Mouse (Mus musculus) urinary bladder, postnatal 36 days (tissue): Measurements from ENCODE around the gene Engase.

Experiments used
- DNase-seq, 2 experiments: peaks; one replicate each; pipeline ENCODE4 v3.0.0; 2022; ENCODE audit warnings: low spot score in 2 of 2, mixed read lengths in 1 of 2

The Engase gene

GRCm38 (mm10) chr11:118486881-118487772 lies 10.5 kb downstream of the Engase start:
- DNase-seq, result no peak

- no peak for DNase-seq
Measured at GRCm38 (mm10) chr11:118488191-118488906, 11.7 kb downstream of the Engase start.

- DNase-seq, result no peak
Measured at GRCm38 (mm10) chr11:118488907-118489270, 12.3 kb downstream of the Engase start.

- DNase-seq, result peak; percentile 75 to 82
Measured at GRCm38 (mm10) chr11:118490566-118491218, 14.1 kb downstream of the Engase start.

GRCm38 (mm10) chr11:118491230-118491629 lies 14.6 kb downstream of the Engase start:
- DNase-seq, result no peak

DNA sequence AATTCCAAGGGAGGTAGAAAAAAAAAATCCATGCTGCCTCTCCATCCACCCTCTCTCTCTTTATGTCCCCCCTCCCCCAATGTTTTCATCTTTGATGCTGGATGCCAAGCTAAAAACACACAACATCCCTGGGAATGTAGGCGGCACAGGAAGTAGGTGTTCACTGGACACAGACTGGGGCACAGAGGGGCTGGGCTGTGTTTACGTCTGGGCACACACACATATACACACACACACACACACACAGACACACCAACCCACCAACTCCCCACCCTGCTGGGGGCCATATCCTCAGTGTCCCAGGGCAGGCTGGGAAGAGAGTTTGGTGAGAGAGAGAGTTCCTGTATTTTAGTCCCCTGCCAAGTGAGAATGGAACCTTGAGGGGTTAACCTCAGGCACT lies 16.8 kb downstream of the Engase start:
- no peak for DNase-seq

DNA sequence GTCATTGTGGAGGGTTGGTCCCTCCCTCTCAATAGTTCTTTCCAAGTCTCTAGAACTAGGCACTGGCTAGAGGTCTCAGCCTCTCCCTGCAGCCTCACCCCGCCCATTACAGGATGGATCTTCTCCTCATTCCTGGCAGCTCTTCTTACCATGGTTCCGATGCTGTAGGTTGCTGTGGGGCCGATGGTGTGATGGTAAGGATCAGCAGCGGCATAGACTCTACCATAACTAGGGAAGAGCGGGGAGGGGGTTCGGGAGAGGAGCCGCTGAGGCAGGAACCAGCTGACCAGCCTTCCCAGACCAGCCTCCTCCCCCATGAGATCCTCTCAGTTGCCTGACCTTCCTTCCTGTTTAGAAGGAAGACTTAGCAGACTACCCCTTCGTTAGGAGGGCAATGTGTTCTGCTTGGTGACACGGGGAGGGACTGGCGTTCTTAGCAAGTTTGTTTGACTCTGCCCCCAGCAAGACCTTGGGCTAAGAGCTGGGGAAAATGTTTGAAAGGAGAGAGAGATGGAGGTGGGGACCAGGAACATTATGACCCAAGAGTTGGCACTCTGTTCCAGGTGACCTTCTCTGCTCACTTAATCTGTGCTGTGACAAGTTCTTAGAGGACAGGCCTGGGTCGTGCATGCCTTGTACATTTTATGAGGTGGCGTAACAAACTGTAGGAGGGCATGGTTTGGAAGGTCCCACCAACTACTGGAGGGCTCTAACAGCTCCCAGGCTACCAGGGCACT lies 17.5 kb downstream of the Engase start:
- no peak for DNase-seq

- no peak for DNase-seq
Measured at GRCm38 (mm10) chr11:118495065-118495464, 18.4 kb downstream of the Engase start.

GRCm38 (mm10) chr11:118496066-118496689 lies 19.5 kb downstream of the Engase start:
- no peak for DNase-seq

- no peak for DNase-seq
Measured at GRCm38 (mm10) chr11:118502990-118503389, 26.4 kb downstream of the Engase start.

DNA sequence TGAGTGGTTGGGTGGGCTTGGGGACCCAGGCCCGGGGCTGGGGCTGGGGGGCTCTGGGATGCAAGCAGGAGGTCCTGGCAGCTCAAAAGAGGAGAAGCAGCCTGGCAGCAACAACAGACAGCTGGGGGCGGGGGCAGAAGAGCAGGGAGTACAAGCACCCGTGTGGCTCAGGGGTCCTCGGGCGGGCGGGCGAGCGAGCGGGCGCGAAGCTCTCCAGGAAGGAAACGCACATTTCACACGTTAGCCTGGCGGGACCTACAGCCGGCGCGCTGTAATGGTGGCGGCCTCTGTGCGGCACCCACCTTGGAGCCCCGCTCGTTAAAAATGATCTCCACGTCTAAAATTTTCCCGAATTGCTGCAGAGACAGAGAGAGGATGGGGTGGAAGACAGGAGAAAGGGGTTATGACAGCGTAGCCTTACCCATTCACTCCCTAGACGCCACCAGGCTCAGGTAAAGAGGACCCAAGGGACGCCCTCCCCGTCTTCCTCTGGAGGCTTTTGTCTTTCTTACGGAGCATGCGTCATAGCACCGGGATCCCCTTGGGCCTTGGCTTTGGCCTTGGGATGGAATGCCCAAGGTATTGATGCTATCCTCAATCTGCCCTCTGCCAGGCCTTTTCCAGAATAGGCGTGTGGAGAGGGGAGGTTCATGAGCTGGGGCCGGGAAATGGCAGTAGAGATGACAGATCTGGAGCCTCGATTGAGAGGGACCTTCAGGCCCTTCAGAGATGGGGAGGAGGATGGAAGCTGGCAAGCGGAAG lies 27.0 kb downstream of the Engase start:
- DNase-seq, result no peak

- no peak for DNase-seq
Measured at GRCm38 (mm10) chr11:118504180-118504454, 27.5 kb downstream of the Engase start.

DNA sequence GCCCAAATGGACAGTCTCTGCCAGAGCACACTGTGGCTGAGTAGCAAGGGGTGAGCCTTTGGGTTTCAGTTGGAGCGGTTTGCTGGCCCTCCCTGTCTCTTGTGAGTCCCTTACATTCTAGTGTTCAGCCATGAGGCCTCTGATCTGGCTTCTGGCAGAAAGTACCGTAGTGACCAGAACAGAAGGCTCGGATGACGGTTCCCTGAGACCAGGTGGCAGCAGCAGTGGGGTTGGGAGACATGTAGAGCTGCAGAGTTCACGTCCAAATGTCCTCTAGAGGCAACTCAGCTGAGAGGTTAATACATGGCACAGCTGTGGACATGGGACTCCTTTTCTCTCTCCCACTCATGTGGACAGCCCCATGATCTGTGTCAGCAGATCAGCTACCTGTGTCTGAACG lies 30.5 kb downstream of the Engase start:
- no peak for DNase-seq

GRCm38 (mm10) chr11:118507904-118508303 lies 31.3 kb downstream of the Engase start:
- DNase-seq, result peak; percentile 51 to 69

- no peak for DNase-seq
Measured at GRCm38 (mm10) chr11:118508341-118508740, 31.7 kb downstream of the Engase start.

DNA sequence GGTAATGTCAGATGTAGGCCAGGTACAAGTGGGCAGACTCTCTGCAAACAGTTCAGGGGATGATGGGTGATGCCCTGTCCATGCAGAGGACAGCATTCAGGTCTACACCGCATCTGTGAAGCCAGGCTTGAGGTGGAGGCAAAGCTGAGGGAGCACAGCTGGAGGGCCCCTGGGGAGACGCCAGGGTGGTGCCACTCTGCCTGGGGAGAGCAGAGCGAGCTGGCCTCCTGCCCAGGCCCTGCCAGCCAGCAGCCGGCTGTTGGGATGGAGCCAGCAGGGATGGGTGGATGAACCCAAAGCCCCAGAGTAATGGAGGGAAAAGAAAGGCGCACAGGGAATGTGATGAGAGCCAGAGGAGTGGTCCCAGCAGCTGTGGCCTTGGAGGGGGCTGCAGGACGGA lies 35.2 kb downstream of the Engase start:
- peak in 1 of 2 experiments; percentile 41 for DNase-seq

DNA sequence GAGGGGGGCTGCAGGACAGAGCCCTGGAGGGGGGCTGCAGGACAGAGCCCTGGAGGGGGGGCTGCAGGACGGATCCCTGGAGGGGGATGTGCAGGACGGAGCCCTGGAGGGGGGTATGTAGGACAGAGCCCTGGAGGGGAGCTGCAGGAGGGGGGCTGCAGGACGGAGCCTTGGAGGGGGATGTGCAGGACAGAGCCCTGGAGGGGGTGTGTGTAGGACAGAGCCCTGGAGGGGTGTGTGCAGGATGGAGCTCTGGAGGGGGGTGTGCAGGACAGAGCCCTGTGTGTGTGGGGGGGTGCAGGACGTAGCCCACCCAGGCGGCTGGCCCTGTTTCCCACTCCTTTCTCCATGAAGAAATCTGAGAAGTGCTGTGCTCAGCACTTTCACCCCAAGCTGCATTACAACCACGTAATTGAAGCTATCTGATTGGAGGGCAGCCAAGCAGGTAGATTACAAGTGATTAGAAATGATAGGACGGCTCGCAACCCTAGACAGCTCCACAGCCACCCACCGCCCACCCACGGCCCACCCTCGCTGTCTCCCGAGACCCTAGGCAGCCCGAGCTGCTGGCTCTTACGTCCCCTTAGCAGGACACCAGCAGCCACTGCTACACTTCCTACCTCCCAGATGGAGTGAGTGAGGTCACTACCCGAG lies 35.8 kb downstream of the Engase start:
- DNase-seq, result no peak

GRCm38 (mm10) chr11:118517924-118518323 lies 41.3 kb downstream of the Engase start:
- no peak for DNase-seq

GRCm38 (mm10) chr11:118518743-118519142 lies 42.1 kb downstream of the Engase start:
- DNase-seq, result no peak

GRCm38 (mm10) chr11:118520251-118520650 lies 43.6 kb downstream of the Engase start:
- DNase-seq, result no peak
